Mouse (Mus musculus): ENCODE data around the gene Ddhd1.

DNA sequence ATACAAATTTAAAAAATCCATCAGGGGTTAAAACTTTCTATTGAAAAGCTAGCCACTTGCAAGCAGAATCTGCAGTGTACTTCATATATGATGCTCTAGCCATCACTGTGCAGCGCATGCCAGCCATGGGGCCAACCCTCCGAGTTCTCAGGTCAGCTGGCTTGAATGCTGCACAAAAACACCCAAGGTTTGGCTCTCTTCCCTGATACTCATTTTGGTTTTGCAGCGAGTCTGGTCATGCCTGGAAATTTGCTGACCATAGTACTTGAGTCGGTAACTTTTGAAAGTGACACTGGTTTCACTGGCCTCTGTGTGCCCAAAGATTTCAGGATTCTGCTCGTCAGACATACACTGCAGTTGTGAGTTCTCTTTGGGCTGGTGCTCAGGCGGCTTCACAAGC is 70.4 kb downstream of the Ddhd1 start:
- TF ChIP-seq HCFC1 (IDR thresholded peaks at IDR 0.05; ENCODE audit: borderline replicate concordance, insufficient read depth, low read length) (no peak), ZC3H11A (IDR thresholded peaks at IDR 0.05; ENCODE audit: borderline replicate concordance, low read depth, low read length) (no peak), MAFK (IDR thresholded peaks at IDR 0.05; ENCODE audit: insufficient read depth, low read depth, low read length) (no peak), CHD2 (IDR thresholded peaks at IDR 0.05; ENCODE audit: low read depth, low read length) (no peak), ZNF384 (IDR thresholded peaks at IDR 0.05; ENCODE audit: low read depth, low read length) (no peak)
